19 mouse cellular contexts compared by ENCODE assay signal in genomic region chr3:31954213-31954612, GRCm38 (mm10). TPM values are rescaled to one million over a fixed set of nuclear protein-coding genes. Genes with fewer than 3 reads are reported as not detected.
DNase-seq lines count a peak whose midpoint lies in the region; ATAC-seq lines count a peak whose summit lies in the region.
"Had no signal": no experiment of that assay in that cellular context is flagged by ENCODE, and none has a peak within 500 bp of the region (broad histone marks: within the 10 kb centered on the region; RNA-seq: fewer than 3 reads in every experiment).

No protein-coding gene starts in this region.

- no peak overlapping the region for H3K4me2 ChIP-seq in hindbrain, embryonic 11.5 days (replicated peaks; ENCODE audit: low read depth, low read length)
- no peak overlapping the region for H3K4me2 ChIP-seq in hindbrain, embryonic 16.5 days (ENCODE audit: low read length)
- H3K4me2 ChIP-seq in neural tube, embryonic 13.5 days, result no peak overlapping the region
- no peak overlapping the region for H3K4me2 ChIP-seq in neural tube, embryonic 15.5 days
- no peak overlapping the region for H3K4me2 ChIP-seq in embryonic facial prominence, embryonic 12.5 days (replicated peaks)
- H3K4me2 ChIP-seq: forebrain, embryonic 12.5 days; heart, embryonic 11.5 days; heart, embryonic 15.5 days; hindbrain, embryonic 15.5 days had no signal

- no peaks in the 10 kb centered on the region for H3K4me1 ChIP-seq in hindbrain, embryonic 11.5 days (replicated peaks; ENCODE audit: control insufficient read depth, insufficient read depth, low read length)
- no peaks in the 10 kb centered on the region for H3K4me1 ChIP-seq in hindbrain, embryonic 16.5 days (ENCODE audit: control insufficient read depth, insufficient read depth, low read depth, low read length)
- peaks cover 8% of the 10 kb centered on the region; the same call in 1 of the 2 replicates for H3K4me1 ChIP-seq in neural tube, embryonic 13.5 days (replicated peaks)
- H3K4me1 ChIP-seq in neural tube, embryonic 15.5 days, result peaks cover 3% of the 10 kb centered on the region; the same call in 1 of the 2 replicates
- H3K4me1 ChIP-seq in embryonic facial prominence, embryonic 12.5 days, result 0 out of 2 replicates have a peak, but pooled peaks cover 3% of the 10 kb centered on the region
- H3K4me1 ChIP-seq: heart, embryonic 15.5 days; hindbrain, embryonic 15.5 days had no signal

- no peak overlapping the region for H3K4me3 ChIP-seq in hindbrain, embryonic 11.5 days (ENCODE audit: low read depth, low read length)
- H3K4me3 ChIP-seq in hindbrain, embryonic 16.5 days (ENCODE audit: low read length), result no peak overlapping the region
- H3K4me3 ChIP-seq in neural tube, embryonic 13.5 days, result no peak overlapping the region
- no peak overlapping the region for H3K4me3 ChIP-seq in neural tube, embryonic 15.5 days (replicated peaks)
- no peak overlapping the region for H3K4me3 ChIP-seq in embryonic facial prominence, embryonic 12.5 days
- H3K4me3 ChIP-seq: forebrain, embryonic 12.5 days; heart, adult 2 months; heart, embryonic 15.5 days; hindbrain, embryonic 15.5 days had no signal

- no peaks in the 10 kb centered on the region for H3K36me3 ChIP-seq in hindbrain, embryonic 11.5 days (ENCODE audit: control insufficient read depth, insufficient read depth, low read length)
- H3K36me3 ChIP-seq in hindbrain, embryonic 16.5 days (ENCODE audit: control insufficient read depth, insufficient read depth, low read length), result no peaks in the 10 kb centered on the region
- H3K36me3 ChIP-seq in neural tube, embryonic 13.5 days, result no peaks in the 10 kb centered on the region
- no peaks in the 10 kb centered on the region for H3K36me3 ChIP-seq in neural tube, embryonic 15.5 days
- H3K36me3 ChIP-seq in embryonic facial prominence, embryonic 12.5 days, result no peaks in the 10 kb centered on the region
- H3K36me3 ChIP-seq: forebrain, embryonic 12.5 days; heart, embryonic 15.5 days; hindbrain, embryonic 15.5 days had no signal

- DNase-seq in hindbrain, embryonic 11.5 days (ENCODE audit: low spot score), result no peak
- no peak for DNase-seq in cerebellum, postnatal 36 days
- DNase-seq: adrenal gland, adult 8-10 months; adrenal gland, postnatal 36 days; cerebellum, adult 11 months; cerebellum, adult 8-10 months; cerebellum, postnatal 14 days; gastrocnemius, postnatal 14 days; heart, adult 2 months; heart, postnatal 14 days had no signal

- 0 out of 2 replicates have a peak, but pooled peaks have one; percentile 7 for ATAC-seq in hindbrain, embryonic 11.5 days (ENCODE audit: low FRiP score)
- no peak for ATAC-seq in hindbrain, embryonic 16.5 days
- ATAC-seq in neural tube, embryonic 13.5 days (ENCODE audit: low read depth), result peak; percentile 21; the same call in 1 of the 2 replicates
- ATAC-seq in neural tube, embryonic 15.5 days (ENCODE audit: low FRiP score), result no peak
- 0 out of 2 replicates have a peak, but pooled peaks have one; percentile 67 for ATAC-seq in embryonic facial prominence, embryonic 12.5 days (ENCODE audit: insufficient number of reproducible peaks, insufficient read depth, low FRiP score, low TSS enrichment)
- ATAC-seq: forebrain, embryonic 16.5 days had no signal

- no peak overlapping the region for H3K9ac ChIP-seq in hindbrain, embryonic 11.5 days (ENCODE audit: low read depth, low read length)
- no peak overlapping the region for H3K9ac ChIP-seq in hindbrain, embryonic 16.5 days (ENCODE audit: low read depth, low read length)
- no peak overlapping the region for H3K9ac ChIP-seq in neural tube, embryonic 13.5 days
- H3K9ac ChIP-seq in neural tube, embryonic 15.5 days (replicated peaks), result no peak overlapping the region
- no peak overlapping the region for H3K9ac ChIP-seq in embryonic facial prominence, embryonic 12.5 days
- H3K9ac ChIP-seq: forebrain, embryonic 12.5 days; heart, embryonic 15.5 days; hindbrain, embryonic 15.5 days had no signal

- no peaks in the 10 kb centered on the region for H3K27me3 ChIP-seq in hindbrain, embryonic 11.5 days (ENCODE audit: control insufficient read depth, insufficient read depth, low read length)
- H3K27me3 ChIP-seq in hindbrain, embryonic 16.5 days (replicated peaks; ENCODE audit: control insufficient read depth, insufficient read depth, low read length), result no peaks in the 10 kb centered on the region
- no peaks in the 10 kb centered on the region for H3K27me3 ChIP-seq in neural tube, embryonic 13.5 days
- H3K27me3 ChIP-seq in neural tube, embryonic 15.5 days (replicated peaks), result no peaks in the 10 kb centered on the region
- H3K27me3 ChIP-seq in embryonic facial prominence, embryonic 12.5 days, result no peaks in the 10 kb centered on the region
- H3K27me3 ChIP-seq: forebrain, embryonic 12.5 days; heart, embryonic 15.5 days; hindbrain, embryonic 15.5 days had no signal

- no peak overlapping the region for H3K27ac ChIP-seq in hindbrain, embryonic 11.5 days (ENCODE audit: low read depth, low read length)
- H3K27ac ChIP-seq in hindbrain, embryonic 16.5 days (ENCODE audit: low read depth, low read length), result no peak overlapping the region
- no peak overlapping the region; the same call in 1 of the 2 replicates for H3K27ac ChIP-seq in neural tube, embryonic 13.5 days (replicated peaks)
- H3K27ac ChIP-seq in neural tube, embryonic 15.5 days (replicated peaks), result no peak overlapping the region
- H3K27ac ChIP-seq in embryonic facial prominence, embryonic 12.5 days, result no peak overlapping the region
- H3K27ac ChIP-seq: forebrain, embryonic 12.5 days; heart, adult 2 months; heart, embryonic 15.5 days; hindbrain, embryonic 15.5 days had no signal

- WGBS in hindbrain, embryonic 11.5 days, result 67% methylated on average over 3 of the region's 3 CpGs
- WGBS in hindbrain, embryonic 16.5 days, result 43% methylated on average over 3 of the region's 3 CpGs
- 63% methylated on average over 3 of the region's 3 CpGs for WGBS in neural tube, embryonic 13.5 days
- 52% methylated on average over 3 of the region's 3 CpGs for WGBS in neural tube, embryonic 15.5 days
- WGBS in embryonic facial prominence, embryonic 12.5 days, result 41% methylated on average over 3 of the region's 3 CpGs

- no peaks in the 10 kb centered on the region for H3K9me3 ChIP-seq in hindbrain, embryonic 11.5 days (ENCODE audit: control insufficient read depth, low read length)
- no peaks in the 10 kb centered on the region for H3K9me3 ChIP-seq in hindbrain, embryonic 16.5 days (ENCODE audit: control insufficient read depth, low read length)
- H3K9me3 ChIP-seq in neural tube, embryonic 13.5 days, result no peaks in the 10 kb centered on the region
- H3K9me3 ChIP-seq in neural tube, embryonic 15.5 days (replicated peaks), result no peaks in the 10 kb centered on the region
- no peaks in the 10 kb centered on the region for H3K9me3 ChIP-seq in embryonic facial prominence, embryonic 12.5 days
- H3K9me3 ChIP-seq: forebrain, embryonic 12.5 days; heart, embryonic 15.5 days; hindbrain, embryonic 15.5 days had no signal

RNA-seq across cellular contexts. Expression of gene Kcnmb2, which starts 51.9 kb away (rescaled TPM):
- polyA plus RNA-seq in hindbrain, embryonic 11.5 days (2014; fragmentation: Nextera tagmentation; extraction: Ambion mirVana), result 6.8 and 10.1 TPM in 2 replicates
- polyA plus RNA-seq in hindbrain, embryonic 16.5 days (2015; fragmentation: Nextera tagmentation; extraction: Ambion mirVana), result 13.9 and 14.7 TPM in 2 replicates
- 22.8 and 30.0 TPM in 2 replicates for polyA plus RNA-seq in neural tube, embryonic 13.5 days (2015; fragmentation: Nextera tagmentation; extraction: Ambion mirVana)
- polyA plus RNA-seq in neural tube, embryonic 15.5 days (2015; fragmentation: Nextera tagmentation; extraction: Ambion mirVana), result 19.1 and 21.1 TPM in 2 replicates
- 5.3 and 6.4 TPM in 2 replicates for polyA plus RNA-seq in embryonic facial prominence, embryonic 12.5 days (2016; fragmentation: Nextera tagmentation; extraction: Ambion mirVana)

Comparison
In these comparisons a context has a peak if more than half of its experiments do, and no peak if none do; other contexts are left out.
1. ATAC-seq: peak in hindbrain, embryonic 11.5 days (single experiment), neural tube, embryonic 13.5 days (single experiment) and embryonic facial prominence, embryonic 12.5 days (single experiment); none in hindbrain, embryonic 16.5 days (single experiment) and neural tube, embryonic 15.5 days (single experiment).